Mouse (Mus musculus): ENCODE results near the gene Olfr1412. TPM values are rescaled to one million over a fixed set of nuclear protein-coding genes. Genes with fewer than 3 reads are reported as not detected.

Olfr1412 gene
- polyA plus RNA-seq (2012; rRNA removed; ENCODE audit: low replicate concordance): not detected in 2 replicates

DNA sequence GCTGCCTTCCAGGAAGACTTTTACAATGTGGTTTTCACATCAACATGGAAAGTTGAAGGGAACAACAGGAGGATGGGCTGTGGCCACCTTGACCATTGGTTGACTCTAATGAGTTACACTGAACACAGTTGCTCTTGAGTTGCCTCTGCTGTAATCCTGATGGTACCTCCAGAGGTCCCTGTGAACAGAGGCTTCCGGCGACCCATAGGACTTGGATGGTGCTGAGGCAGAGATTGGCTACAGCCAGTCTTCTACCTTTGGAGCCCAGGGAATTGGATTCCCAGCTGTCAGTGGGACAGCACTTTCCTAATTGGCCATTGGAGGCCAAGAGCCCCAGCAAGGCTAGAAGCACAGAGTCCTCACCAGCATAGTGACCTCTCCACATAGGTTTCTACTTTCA is at the start of gene Olfr1412:
TSS of gene Olfr1412 (plus strand) at position 301 of the 400 bp plus-strand sequence.

DNA sequence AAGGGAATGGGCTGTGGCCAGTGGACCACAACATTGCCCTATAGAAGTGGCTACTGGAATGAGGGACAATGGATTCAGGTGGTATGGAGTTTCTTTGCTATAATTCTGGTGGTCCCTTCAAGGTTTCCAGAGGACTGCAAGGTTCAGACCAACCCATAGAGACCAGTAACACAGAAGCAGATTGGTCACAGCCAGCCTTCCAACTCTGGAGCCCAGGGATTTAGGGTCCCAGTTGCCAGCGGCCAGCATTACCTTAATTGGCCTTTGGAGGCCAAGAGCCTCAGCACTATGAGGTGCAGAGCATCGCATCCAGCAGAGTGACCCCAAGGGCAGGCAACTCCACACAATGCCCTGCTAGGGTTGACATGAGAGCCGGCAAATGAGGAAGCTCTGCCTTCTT is 14.6 kb upstream of the Olfr1412 start, which contains the start of gene Olfr1413:
TSS of gene Olfr1413 (plus strand) at position 301 of the 400 bp plus-strand sequence.

DNA sequence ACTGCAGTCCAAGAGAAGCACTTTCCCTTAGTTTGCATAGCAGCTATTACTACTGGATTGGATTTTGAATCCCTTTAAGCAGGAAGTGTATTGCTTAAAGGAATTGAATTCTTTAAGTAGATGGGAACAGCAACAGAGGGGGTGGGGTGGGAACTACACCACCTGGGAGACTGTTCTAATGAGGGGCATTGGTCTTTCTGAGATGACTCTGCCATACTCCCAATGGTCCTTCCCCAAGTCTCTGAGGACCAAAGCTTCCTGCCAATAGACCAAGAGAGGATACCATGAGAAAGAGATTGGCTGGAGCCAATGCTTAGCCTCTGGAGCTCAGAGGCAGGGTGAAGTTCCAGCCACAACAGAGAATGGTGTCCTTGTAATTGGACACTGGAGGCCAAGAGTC is 8.5 kb downstream of the Olfr1412 start, which contains the start of gene Olfr1411:
TSS of gene Olfr1411 (plus strand) at position 301 of the 400 bp plus-strand sequence.

DNA sequence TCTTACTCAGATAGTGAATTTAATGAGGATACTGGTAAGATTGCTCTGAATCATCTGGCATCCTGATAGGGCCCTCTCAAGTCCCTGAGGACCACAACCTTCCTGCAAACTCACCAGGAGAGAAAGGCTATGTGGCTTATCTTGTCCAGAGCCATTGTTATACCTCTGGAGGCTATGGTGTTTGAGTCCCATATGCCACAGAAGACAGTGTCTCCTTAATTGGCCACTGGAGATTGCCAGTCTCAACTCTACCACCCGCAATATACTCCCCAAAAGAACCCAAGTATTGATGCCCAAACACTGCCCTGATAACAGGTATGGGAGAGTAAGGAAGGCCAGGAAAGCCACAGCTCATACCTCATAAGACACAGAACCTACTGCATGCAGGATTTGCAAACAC is 19.9 kb downstream of the Olfr1412 start, which contains the start of gene Olfr1410:
TSS of gene Olfr1410 (plus strand) at position 301 of the 400 bp plus-strand sequence.

DNA sequence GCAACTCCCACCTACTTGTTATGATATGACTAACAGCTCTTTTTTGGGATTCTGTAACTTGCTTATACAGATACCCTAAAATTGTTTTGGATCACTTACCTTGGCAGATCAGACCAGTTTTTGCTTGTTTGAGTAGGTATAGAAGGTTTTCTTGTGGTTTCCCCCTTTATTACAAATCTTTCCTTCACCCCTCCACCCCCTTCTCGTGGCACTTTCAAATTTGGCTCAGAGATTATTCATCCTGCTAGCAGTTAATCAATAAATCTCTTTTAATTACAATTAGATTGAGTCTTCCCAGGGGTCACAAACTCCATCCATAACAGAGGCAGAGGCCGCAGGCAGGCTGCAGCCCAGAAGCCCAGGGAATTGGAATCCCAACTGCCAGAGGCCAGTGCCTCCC is 31.9 kb downstream of the Olfr1412 start, which contains the start of gene Olfr12:
TSS of gene Olfr12 (plus strand) at position 301 of the 400 bp plus-strand sequence.

Other genes with a start within 250 kb of the Olfr1412 start
- gene Ndufa10, start 111.9 kb upstream of the Olfr1412 start, polyA plus RNA-seq (2012; rRNA removed; ENCODE audit: low replicate concordance): 103 and 247 TPM in 2 replicates
- gene Olfr1416, start 100.7 kb upstream of the Olfr1412 start, polyA plus RNA-seq (2012; rRNA removed; ENCODE audit: low replicate concordance): not detected in 2 replicates
- gene Olfr1415, start 89.7 kb upstream of the Olfr1412 start, polyA plus RNA-seq (2012; rRNA removed; ENCODE audit: low replicate concordance): not detected in 2 replicates
- gene Olfr1414, start 67.1 kb upstream of the Olfr1412 start, polyA plus RNA-seq (2012; rRNA removed; ENCODE audit: low replicate concordance): not detected in 2 replicates
- not detected in 2 replicates for gene Olfr1413, start 14.5 kb upstream of the Olfr1412 start, polyA plus RNA-seq (2012; rRNA removed; ENCODE audit: low replicate concordance)
- not detected in 2 replicates for gene Olfr1411, start 8.6 kb downstream of the Olfr1412 start, polyA plus RNA-seq (2012; rRNA removed; ENCODE audit: low replicate concordance)
- gene Olfr1410, start 20.0 kb downstream of the Olfr1412 start, polyA plus RNA-seq (2012; rRNA removed; ENCODE audit: low replicate concordance): not detected in 2 replicates
- gene Olfr12, start 32.0 kb downstream of the Olfr1412 start, polyA plus RNA-seq (2012; rRNA removed; ENCODE audit: low replicate concordance): not detected in 2 replicates
- 79.5 and 115 TPM in 2 replicates for gene Cops9, start 56.2 kb downstream of the Olfr1412 start, polyA plus RNA-seq (2012; rRNA removed; ENCODE audit: low replicate concordance)
- gene Otos, start 63.1 kb downstream of the Olfr1412 start, polyA plus RNA-seq (2012; rRNA removed; ENCODE audit: low replicate concordance): 0.81 and 1.2 TPM in 2 replicates
- 28.3 and 48.2 TPM in 2 replicates for gene Gpc1, start 245.9 kb downstream of the Olfr1412 start, polyA plus RNA-seq (2012; rRNA removed; ENCODE audit: low replicate concordance)

Measured in mammary gland, adult 2 months (tissue).